Mouse (Mus musculus) G1E (cell line): Measurements from ENCODE around the gene Hypk.

Experiments used
- CTCF ChIP-seq: IDR thresholded peaks from 2 replicates; pipeline ENCODE4 v1.5.1; 2012; ENCODE audit warnings: low read depth, low read length, inconsistent platforms, mixed read lengths
- GATA1 ChIP-seq: IDR thresholded peaks from 2 replicates; pipeline ENCODE4 v1.6.1; 2012; ENCODE audit warnings: borderline replicate concordance, low read length, inconsistent platforms, mixed read lengths
- GATA2 ChIP-seq: IDR thresholded peaks from 2 replicates; pipeline ENCODE4 v1.6.1; 2012; ENCODE audit warnings: low read depth, low read length, inconsistent platforms, borderline replicate concordance
- POLR2AphosphoS5 ChIP-seq: IDR thresholded peaks from 2 replicates; pipeline ENCODE4 v1.6.1; 2012; ENCODE audit warnings: low read depth, low read length, inconsistent platforms; ENCODE audit not compliant: insufficient replicate concordance
- TAL1 ChIP-seq: conservative IDR thresholded peaks from 2 replicates; pipeline ENCODE4 v1.6.1; 2012; ENCODE audit warnings: low read depth, low read length, inconsistent platforms, mixed read lengths

GRCm38 (mm10) chr2:121423166-121423565, 29.9 kb upstream of the Hypk start:
- TF ChIP-seq CTCF (no peak), TAL1 (no peak), GATA1 (no peak), POLR2AphosphoS5 (no peak), GATA2 (no peak)
